Mouse (Mus musculus): ENCODE data around the gene Foxc1. TPM values are rescaled to one million over a fixed set of nuclear protein-coding genes. Genes with fewer than 3 reads are reported as not detected.

Gene Foxc1
- total RNA-seq (2021), result under 1 TPM; 0.75 to 0.88 TPM
- long read RNA-seq, experiment 1, full-length matches to known transcripts, result 1 of 1 reads
- long read RNA-seq, experiment 1, partial matches to known transcripts, result 0 of 1 reads
- long read RNA-seq, experiment 1, other reads (novel, unspliced or antisense), result 0 of 1 reads
- long read RNA-seq, experiment 2, full-length matches to known transcripts, result 1 of 1 reads
- long read RNA-seq, experiment 2, partial matches to known transcripts, result 0 of 1 reads
- long read RNA-seq, experiment 2, other reads (novel, unspliced or antisense), result 0 of 1 reads

DNA sequence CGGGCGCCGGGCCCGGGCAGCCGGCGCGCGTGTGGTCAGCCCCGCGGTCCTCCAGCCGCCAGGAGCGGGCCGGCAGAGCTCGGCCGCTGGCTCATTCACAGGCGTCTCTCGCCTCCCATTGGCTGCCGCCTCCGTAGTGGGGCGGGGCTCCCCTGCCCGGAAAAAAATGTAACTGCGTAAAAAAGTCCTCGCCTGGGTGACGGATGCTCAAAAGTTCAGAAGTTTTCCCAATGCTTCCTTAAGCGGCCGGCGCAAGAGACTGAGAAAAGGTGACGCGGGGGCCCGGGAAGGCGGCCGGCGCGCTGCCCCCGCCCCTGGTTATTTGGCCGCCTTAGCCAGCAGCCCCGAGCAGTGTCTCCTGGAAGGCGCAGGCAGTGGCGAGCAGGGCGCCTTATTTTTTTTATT, at the start of gene Foxc1:
Gene Foxc1, plus strand, starts transcription at position 206 of the 405 bp plus-strand sequence.
- DNase-seq (ENCODE audit: low spot score), result peak; percentile 85

DNA sequence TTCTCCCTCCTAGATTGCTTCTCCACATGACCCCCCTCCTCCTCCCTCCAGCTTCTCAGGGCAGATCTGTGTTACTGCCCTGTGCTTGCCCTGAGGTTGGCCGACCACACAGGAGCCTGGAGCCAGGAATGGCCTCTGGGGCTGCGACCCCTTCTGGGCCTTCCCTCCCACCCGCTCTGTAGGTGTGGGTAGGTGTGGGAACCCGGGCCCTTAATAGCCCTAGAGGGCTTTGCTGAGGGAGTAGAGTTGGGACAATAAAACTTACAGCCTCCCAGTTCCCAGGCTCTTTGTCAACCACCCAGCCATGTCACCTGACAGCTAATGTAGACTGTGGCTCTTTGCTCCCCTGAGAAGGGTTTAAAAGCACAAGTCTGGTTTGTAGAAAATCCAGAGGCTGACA, 46.0 kb upstream of the Foxc1 start:
- no peak for DNase-seq (ENCODE audit: low spot score)

DNA sequence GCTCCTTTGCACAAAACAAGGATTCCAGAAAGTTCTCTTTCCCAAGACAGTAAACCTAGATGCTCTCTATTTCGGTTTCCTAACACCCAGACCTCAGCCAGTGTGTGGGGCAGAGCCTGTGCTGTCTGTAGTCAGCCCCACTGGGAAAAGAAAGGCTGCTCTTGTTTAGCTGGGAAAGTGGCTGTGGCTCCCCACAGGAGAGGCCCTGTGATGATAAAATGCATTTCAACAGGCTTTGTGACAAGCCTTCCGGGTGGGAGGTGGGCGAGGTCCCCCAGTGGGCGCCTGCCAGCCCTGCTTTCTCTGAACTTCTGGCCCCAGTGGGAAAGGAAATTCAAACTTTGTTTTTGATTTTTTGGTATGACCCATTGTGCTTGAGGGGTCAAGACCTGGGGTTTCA, 45.4 kb upstream of the Foxc1 start:
- no peak for DNase-seq (ENCODE audit: low spot score)

DNA sequence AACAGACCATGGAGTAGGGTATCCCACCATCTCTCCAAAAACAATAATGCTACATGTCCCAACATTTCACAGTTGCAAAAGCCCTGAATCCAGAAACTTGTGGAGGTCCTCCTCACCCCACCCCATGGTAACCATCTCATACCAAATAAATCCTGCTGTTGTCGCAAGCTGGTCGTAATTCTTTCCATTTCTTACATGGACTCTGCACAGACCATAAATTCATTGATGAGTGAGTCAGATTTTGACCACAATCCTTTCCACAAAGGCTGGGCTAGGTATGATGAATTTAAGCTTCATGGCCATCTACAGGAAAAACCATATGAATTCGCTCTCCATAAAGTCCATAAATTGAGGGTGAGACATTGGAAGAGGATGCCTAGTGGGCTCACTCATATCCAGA, 42.0 kb upstream of the Foxc1 start:
- DNase-seq (ENCODE audit: low spot score), result no peak

DNA sequence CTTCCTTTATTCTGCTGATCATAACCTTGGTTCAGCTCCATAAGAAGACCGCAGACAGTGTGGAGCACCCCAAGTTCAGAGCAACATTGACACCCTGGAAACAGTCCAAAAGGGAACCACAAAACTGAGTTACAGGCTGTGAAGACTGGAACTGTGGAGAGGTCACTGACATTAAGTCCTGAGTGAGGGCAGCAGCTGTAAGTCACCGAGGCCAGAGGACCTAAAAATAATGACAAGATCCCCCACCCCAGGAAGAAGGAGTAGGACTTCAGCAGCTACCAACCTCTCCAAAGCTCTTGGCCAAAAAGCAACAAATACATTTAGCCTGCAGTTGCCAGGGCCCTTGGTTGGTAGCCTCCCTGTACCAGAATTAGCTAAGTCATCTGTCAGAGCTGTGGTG, 40.9 kb upstream of the Foxc1 start:
- peak; percentile 59 for DNase-seq (ENCODE audit: low spot score)

DNA sequence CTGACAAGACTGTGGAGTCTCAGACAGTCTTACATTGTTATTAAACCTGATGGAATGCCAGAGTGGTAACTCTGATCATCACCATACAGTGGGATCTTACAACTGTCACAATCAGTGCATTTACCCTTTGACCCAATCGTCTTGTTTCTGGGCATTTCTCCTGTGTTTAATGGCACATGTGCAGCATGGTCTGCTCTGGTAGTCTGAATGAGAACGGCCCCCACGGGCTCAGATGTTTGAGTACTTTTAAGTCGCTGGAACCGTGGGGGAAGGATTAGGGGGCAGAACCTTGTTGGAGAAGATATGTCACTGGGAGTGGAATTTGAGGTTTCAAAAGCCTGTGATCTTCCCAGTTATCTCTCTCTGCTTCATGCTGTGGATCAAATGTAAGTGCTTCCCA, 33.6 kb upstream of the Foxc1 start:
- DNase-seq (ENCODE audit: low spot score), result no peak

DNA sequence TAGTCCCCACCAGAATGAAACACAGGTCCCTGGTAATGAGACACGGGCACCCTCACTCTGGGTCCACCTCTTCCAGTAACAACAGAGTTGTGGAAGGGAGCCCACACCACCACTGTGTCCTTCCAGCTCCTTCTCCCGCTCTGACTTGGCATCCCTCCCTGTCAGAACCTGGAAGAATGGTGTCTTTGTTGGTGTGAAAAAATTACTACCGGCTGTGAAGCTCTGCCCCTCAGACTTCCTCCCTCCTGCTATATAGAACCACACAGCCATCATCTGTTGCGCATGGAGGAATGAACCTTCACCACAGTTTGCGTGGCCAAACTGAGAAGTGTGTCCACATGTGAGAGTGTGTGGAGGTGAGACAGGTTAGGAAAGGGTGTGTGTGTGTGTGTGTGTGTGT, 30.7 kb upstream of the Foxc1 start:
- no peak for DNase-seq (ENCODE audit: low spot score)

DNA sequence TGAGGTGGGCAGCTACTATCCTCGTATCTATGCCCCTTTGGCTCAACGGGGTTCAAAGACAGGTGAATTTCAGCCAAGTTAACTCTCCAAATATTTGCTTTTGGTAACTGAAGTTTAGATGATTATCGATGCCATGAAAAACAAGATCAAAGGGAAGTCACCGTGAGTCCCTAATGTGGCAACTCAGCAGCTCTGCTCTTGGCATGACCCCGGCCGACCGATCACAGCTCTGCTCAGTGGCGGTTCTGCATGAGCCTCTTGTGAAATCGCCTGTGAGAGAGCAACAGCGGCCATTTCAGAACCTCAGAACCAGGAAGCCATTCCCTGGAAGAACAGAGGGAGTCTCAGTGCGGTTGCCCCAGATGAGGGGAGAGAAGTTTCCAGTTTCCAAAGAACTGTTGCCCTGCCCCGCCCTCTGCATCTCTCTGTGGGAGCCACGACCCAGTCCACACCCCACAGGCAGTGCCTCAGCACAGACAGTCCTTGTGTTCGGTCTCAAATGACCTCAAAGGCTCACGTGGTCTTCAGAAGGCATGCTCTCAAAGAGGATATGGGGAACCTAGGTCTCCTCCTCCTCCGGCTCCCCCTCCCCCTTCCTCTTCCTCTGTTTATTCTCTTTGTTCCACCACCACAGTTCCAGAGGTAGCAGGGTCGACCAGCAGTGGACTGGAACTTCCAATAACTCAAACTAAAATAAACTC, 27.0 kb upstream of the Foxc1 start:
- DNase-seq (ENCODE audit: low spot score), result no peak

DNA sequence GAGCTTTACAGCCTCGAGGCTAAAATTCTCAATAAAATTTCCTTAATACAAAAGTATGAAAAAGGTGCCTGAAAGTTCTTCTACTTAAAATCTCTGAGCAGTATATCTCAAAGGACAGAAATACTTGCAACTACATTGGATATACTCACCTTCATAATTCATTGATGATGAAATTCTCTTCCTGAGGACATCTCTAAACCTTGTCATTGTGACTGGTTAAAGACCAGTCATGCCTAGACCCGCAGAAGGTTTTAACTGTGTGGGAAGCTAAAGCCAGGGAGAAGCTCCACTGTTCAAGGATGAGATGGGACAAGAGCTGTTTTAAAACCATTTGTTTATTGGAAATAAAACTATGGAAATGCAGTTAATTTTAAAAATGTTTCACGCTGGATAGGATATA, 26.1 kb upstream of the Foxc1 start:
- DNase-seq (ENCODE audit: low spot score), result no peak

DNA sequence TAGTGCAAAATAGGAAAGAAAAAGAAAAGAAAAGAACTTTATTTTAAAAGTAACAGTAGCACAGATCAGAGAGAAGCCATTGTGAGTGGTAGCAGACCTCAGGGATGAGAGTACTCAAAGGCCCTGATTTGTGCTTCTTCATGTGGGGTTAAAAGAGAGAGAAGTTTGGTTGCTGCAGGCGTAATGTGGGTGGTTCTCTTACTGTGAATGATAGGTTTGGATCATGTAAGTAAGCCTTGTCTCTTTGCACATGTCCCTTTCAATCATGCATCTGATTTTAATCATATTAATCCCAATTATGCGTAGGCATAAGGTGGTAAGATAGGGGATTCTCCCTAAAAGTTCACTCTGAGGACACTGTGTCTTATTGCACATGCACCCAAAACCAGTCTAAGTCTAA, 24.4 kb upstream of the Foxc1 start:
- DNase-seq (ENCODE audit: low spot score), result no peak

DNA sequence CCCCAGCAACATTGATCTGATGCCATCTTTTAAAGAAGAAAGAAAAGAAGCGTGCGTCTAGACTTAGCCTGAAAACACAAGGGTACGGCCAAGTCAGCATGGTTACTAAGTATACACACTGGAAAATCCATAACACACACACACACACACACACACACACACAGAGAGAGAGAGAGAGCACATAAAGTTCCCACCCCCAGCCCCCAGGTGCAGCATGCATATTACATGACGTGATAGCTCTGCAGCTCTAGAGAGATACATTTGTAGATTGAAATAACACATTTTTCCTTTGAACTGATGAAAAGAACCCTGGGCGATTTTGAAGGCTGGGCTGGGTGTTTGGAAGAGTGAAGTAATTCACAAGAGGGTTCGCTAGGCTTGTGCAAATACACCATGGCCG, 21.7 kb upstream of the Foxc1 start:
- DNase-seq (ENCODE audit: low spot score), result no peak

DNA sequence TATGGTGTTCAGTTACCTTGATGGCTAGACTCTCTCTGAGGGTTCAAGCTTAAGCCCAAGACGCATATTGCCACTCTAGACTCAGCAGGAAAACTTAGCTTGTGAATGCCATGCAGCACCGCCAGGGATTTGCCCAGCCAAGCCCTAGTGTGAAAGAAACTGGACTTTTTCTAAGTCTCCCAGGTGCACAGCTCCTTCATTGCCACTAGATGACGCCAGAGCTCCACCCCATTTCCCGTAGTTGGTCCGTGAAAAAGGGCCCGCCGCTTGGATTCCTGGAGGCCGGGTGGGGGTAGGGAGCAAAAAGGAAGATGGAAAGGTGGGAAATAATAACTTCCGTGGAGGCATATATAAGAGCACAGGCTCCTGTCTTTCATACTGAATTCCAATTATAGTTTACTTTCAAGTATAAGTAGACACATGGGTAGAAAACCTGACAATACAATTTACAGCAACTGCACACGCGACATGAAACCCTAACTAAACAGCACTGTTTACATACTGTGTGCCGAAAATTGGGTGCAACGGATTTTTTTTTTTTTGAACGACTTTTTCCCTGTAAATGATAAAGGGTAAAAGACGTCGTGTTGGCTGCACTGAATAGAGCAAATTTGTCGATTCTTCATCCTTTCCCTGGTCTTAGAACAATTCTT, 13.8 kb upstream of the Foxc1 start:
- DNase-seq (ENCODE audit: low spot score), result peak; percentile 47

DNA sequence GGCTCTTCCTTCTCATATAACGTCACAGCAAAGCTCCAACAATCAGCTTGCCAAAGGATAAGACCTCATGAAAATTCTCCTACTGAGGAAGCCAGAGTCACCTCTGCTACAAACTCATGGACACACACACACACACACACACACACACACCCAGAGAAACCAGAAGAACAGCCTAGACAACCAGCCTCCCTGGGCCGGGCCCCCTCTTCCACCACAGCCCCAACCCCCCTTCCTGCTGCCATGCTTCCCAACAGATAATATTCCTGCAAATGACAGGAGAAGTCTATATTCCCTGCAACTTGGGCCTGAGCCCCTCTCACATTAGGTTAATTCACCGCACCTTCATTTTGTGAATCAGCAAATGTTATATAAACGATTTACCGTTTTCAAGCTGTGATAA, 13.3 kb upstream of the Foxc1 start:
- no peak for DNase-seq (ENCODE audit: low spot score)

DNA sequence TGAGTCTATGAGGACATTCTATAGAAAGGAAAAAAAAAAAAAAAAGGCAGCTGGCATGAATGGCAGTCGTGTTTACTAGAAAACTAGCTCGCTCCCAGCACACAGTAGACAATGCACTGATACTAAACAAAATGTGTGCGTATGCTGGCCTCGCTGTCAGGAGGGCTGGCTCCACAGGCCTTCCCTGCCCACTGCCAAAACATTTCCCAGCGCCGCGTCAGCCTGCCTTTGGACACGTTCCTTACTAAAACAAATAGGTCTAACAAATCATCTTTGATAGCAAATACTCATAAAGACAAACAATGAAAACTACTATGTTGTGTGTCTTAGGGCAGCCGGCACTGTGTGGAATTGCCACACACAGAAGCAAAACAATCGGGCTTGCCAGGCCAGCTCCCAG, 9.1 kb upstream of the Foxc1 start:
- DNase-seq (ENCODE audit: low spot score), result no peak

DNA sequence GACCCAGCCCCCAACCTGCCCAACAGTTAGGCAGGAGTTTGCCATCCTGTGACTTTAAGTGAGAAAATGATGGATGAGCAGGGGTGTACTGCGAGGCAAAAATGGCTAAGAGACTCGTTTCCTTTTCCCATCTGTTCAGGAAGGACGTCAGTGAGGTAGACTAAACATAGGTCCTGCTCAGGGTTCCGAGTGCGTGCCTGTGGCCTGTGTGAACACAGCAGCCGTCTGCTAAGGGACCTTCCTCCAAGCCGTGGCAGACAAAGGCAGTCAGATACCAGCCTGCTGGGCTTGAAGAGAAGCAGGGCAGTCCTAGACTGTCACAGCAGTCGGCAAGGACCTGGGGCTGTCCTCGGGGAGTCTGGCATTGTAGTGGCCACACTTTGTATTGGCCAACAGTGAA, 8.4 kb upstream of the Foxc1 start:
- no peak for DNase-seq (ENCODE audit: low spot score)

DNA sequence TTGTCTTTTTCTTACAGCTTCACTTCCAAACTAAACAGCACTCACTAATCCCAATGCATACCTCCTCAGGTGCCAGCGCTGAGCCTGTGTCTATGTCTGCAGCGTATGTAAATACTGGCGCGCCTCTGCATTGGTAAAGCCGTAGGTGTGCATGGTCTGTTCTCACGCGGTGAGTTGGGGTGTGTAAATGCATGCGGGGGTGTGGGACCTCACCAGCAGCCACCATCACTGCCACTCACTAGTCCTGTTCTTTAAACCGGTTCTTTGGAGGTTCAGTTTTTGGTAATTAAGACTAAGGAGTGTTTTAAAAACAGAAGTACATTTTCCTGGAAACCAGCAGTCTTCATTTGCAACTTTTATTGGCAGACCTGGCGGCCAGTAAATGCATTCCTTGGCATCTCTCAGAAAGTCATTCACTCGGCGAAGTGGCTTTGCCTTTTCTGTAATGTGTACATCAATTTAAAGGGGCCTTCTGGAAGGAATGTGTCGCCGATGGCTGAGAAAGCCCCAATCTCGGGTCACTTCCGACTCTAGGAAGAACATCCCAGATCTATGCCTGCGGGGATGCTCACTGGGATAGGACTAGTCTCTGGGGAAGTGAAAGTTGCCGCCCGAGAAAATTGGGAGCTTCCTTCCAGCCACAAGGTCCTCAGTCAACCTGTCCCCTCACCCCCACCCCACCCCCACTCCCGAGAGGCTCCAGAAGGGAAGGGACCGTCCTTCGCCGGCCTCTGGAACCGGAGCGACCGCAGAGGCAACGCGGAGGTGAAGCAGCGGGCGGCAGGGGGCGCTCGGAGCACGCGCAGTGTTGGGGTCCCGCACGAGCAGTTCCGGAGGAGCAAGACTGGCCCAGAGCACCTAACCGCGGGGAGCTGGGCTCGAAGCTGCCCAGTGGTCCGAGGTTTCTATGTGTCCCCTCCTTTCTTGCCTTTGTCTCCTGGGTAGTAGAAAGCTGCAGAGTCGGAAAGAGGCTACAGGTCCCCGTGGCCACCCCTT, 5.6 kb upstream of the Foxc1 start:
- DNase-seq (ENCODE audit: low spot score), result peak; percentile 83

DNA sequence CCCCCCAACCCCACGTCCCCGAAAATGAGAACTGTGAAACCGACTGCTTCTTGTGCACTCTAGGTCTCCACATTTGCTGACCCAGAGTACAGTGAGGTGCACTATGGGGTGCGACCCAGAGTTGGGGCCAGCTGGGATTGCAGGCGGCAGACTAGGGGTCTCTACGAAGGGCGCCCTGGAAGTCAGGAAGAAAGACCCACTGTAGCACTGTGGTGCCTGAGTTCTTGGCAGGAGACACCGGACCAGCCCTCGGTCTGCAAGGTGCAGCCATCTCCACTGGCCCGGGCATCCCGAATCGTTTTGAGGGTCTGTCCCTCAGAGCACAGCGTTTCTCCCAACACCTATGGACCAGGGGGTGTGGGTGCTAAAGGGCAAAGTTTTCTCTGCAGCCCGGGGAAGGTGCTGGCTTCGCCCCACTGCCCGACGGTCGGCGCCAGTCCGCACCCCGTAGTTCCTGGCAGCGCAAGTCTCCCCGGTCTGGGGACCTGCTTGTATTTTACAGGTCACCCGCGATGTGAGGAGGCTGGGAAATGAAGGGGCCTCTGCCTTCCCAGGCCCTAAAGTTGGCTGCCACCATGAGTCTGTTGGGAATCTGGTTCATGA, 4.6 kb upstream of the Foxc1 start:
- no peak for DNase-seq (ENCODE audit: low spot score)

DNA sequence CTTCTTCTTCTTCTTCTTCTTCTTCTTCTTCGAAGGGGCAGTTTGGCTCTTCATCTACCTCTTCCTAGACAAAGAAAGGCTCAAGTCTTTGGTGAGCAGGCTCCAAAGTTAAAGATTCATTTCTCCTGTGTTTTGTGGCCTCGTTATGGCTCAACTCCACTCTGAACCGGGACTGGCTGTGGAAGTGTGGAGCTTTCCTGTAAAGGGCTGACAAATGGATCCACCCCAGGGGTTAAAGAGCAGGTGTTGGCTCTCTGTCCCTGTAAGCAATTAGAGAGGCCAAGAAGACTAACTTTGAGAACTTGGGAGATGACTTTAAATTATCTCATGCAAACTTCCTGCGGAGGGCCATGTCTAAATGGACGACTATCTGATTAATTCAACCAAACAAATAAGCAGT, 4.0 kb upstream of the Foxc1 start:
- DNase-seq (ENCODE audit: low spot score), result no peak

DNA sequence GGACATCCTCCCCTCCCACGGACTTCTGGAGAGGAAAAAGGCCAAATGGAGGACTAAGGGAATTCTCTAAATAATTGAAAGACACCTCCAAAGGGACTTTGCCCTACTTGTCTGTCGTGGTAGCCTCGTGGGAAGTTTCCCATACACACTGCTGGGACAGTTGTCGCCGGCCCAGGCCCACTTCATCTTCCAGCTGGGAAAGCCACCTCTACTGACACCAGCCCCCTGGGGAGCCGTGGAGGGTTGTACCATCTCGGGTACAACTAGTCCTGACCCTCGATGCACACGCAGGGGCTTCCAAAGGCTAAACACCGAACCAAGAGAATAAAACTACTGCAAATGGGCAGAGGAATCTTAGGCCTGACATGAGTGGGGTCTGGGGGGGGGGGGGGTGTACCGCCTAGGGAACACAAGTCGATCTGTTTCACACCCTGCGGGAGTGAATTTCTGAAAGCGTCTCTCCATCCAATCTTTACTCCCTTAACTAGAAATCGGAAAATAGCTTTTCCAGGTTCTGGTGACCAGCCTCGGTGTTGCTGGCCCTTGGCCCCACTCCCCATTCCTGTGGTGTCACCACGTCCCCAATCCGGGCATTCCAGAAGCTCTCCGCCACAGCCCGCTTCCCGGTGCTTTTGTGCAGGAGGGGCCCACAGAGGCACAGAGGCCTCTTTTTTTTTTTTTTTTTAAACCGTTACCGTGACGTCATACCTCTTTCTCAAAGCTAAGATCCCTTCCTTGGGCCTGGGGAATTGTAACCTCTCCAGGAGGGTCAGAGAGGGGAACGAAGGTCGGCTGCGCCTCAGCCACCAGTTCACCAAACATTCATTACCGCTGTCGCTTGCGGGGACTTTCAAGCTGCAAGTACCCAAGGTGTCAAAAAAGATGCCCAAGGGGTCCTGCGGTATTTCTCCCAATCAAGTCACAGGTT, 3.0 kb upstream of the Foxc1 start:
- no peak for DNase-seq (ENCODE audit: low spot score)

DNA sequence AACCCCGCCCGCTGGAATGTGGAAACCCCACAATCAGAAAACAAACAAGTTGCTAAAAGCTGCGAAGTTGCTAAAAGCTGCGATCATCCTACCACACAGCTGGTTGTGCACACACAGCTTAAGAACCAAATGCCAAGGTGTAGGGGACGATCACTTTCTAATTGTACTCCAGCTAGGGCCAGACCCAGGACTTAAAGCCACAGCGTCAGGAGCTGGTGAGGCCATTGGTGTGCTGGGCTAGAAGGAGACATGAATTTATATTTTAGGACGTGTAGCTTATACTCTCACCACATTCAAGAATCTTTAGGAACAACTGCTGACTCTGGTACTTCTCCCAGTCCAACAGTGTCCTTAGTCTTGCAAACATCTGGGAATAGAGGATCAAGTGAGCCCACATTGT, 1.9 kb upstream of the Foxc1 start:
- DNase-seq (ENCODE audit: low spot score), result no peak
